Mouse (Mus musculus) c-Kit-positive CD71-negative TER-119-negative erythroid progenitor cells, embryonic 14.5 days (primary cell): ENCODE data around the gene Heatr6.

Experiments
- DNase-seq: peaks from one replicate; pipeline ENCODE4 v3.0.0-alpha.2; 2013; ENCODE audit warnings: low read depth

Gene Heatr6

DNA sequence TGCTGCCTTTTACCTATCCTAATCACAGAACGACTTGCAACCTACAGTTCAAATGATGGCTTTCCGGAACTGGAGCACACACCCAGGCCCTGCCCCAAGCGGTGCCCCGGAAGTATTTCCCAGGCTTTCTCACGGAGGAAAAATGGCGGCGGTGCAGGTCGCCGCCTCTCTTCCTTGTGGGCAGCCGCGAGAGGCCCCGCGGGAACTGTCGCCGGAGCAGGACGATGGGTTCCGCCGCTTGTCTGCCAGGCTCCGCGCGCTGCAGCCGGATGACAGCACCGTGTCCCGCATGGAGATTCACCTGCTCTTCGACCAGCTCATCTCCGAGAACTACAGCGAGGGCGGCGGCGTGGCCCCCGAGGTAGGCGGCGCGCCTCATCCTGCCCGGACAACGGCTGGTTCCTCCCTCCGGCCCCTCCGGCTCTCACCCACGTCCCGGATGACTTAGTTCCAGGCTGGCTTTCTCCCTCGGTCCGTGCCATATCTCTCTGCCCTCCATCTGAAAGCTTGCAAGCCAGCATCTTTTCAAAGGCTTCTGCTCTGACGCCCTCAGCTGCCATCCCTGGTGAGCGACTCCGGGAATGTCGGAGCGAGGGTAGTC lies at the start of gene Heatr6:
Gene Heatr6 (plus strand): TSS at position 116 of the 601 bp plus-strand sequence.
- peak; percentile 79 for DNase-seq

DNA sequence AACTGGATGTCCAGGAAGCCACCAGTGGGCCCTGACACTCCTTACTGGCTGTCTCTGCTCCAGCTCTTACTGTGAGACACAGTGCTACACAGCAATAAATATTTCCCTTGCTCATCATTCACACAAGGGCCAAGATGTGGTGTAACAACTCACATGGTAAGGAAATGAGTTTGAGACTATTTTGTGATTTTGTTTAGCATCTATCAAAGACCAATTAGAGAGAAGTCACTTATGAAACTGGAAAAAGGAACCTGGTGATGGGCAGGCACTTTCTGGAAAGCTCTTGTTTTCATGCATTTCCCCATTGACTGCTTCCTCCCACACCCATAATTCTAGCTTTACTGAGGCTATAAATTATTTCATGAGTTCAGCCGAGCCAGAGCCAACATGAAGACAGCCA lies 49.8 kb upstream of the Heatr6 start, which contains the start of gene Wfdc17:
Gene Wfdc17 (plus strand): TSS at position 287 of the 400 bp plus-strand sequence.
- DNase-seq: no peak

- DNase-seq: no peak
These were observed 44.8 kb upstream of the Heatr6 start, which contains the start of gene Wfdc18 for GRCm38 (mm10) chr11:83708715-83709114. Gene Wfdc18, plus strand, starts transcription at chr11:83709015.

GRCm38 (mm10) chr11:83709683-83710082 lies 43.8 kb upstream of the Heatr6 start:
- no peak for DNase-seq

- no peak for DNase-seq
These were observed 40.8 kb upstream of the Heatr6 start for GRCm38 (mm10) chr11:83712671-83713070.

DNA sequence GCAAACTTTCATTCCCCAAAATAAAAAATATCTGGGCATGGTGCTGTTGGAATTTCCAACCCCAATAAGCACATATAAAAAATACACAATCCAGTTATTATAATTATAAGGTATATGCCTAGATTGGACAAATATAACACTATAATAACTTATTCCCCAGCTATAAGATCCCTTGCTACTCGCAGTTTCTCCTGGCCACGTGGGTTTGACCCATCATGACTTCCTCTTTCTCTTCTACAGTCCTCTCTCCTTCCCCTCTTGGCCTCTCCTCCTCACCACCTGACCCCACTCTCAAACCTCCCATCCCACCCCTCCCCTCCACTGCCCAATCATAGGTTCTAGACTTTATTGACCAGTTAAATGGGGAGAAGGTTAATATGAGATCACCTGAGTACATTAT lies 39.6 kb upstream of the Heatr6 start:
- no peak for DNase-seq

- no peak for DNase-seq
These were observed 36.3 kb upstream of the Heatr6 start for GRCm38 (mm10) chr11:83717042-83717665.

DNA sequence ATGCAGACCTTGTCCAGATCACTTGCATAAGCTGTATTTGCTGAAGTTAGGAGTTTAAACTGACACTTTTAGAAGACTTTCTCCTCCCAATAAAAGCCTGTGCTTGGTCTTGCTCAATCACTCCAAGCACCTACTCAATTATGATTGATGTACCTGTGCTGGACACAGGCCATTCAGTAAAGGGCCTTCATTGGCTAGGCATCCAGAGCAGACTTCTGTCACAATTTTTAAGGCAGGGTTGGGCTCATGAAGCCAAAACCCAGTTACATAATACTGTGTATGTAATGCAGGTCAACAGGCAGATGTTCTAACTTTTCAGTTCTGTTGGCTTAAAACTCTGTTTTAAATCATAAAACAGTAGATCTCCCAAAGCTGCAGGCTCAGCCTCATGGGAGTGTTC lies 32.7 kb upstream of the Heatr6 start:
- DNase-seq: no peak

DNA sequence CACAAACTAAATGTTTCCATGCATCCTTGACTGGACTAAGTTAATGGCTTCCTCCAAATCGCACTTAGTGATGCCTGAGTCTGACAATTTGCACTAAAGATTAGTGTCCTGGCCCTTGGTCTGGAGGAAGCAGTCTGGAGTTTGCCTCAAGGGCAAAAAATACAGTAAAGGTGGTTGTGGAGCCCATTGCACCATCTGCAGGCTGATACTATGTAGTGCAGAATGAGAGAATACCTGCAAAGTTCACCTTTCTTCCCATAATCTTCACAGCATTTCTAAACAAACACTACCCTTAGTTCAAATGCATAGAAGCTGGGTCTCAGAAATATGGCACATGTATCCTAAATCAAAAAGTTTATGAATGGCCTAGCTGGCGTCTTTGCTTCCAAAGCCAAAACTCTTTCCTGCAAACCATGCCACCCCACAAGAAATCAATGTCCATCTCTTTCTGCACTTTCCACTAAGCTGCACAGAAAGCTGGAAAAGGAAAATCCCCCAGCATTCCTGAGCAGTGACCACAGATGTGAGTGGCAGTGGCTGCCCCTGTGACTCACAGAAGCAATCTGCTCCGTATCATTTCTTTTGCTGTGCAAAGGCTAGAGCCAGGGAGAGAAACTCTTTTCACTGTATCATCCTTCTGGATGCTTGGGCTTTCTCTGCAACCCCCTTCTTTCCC lies 24.6 kb upstream of the Heatr6 start:
- DNase-seq: no peak

DNA sequence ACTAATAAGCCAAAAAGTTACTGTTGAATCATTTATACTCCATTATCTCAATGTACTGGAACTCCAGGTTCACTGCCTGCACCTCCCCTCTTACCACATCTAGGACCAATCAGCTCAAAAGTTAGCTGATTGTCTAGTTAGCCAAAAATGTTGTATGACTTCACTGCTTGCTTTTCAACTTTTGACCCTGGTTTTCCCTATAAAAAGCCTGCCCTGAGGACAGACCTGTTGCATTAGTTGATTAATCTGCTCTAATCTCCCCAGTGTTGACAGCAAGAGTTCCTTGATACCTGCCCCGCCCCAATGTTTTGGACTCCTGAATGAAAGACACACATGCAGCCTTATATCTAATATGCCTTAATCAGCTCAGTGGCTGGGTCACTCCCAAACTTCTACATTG lies 22.4 kb upstream of the Heatr6 start:
- no peak for DNase-seq

- DNase-seq: no peak
These were observed 20.3 kb upstream of the Heatr6 start for GRCm38 (mm10) chr11:83733071-83733640.

GRCm38 (mm10) chr11:83734215-83734614 lies 19.3 kb upstream of the Heatr6 start:
- DNase-seq: no peak

- DNase-seq: no peak
These were observed 17.6 kb upstream of the Heatr6 start for GRCm38 (mm10) chr11:83735881-83736280.

- no peak for DNase-seq
These were observed 16.4 kb upstream of the Heatr6 start for GRCm38 (mm10) chr11:83737109-83737558.

DNA sequence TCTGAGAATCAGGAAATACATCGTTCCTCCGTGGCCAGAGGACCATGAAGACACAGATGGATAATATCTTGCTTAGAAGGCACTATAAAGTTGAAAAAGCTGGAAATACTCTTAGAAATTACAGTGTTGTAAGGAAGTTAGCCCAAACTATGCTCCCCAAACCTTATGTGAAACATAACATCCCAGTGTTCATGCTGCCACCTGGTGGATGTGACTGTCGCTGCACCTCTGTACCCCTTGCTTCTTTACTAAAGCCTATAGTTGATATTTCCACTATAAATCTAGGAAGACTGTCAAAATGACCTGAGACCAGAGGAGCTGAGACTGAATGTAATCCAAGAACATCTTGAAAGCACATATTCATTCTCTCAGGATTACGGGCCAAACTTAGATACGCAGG lies 14.3 kb upstream of the Heatr6 start:
- DNase-seq: peak; percentile 58

DNA sequence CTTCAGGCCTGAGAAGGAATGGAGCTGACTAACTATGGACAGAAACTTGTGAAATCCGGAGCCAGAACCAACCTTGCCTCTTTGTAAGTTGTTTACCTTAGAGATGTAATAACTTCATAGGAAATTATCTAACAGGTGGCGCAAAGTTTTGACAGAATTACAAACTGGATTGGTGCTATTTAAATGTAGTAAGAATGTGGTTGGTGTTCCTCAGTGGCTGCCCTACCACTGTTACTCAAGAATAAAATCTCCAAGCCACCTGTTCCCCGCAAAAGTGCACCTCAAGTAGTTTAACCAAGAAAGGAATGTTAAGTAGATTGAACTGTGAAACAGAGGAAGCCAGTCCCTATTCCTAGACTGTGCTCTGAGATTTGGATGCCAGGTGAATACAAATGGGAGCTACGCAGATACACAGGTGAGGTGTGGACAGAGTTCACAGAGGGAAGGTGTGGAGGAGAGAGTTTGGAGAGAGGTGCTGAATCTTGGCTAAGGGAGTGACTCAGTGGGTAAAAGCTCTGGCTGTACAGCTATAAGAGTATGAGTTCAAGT lies 13.0 kb upstream of the Heatr6 start:
- DNase-seq: no peak

- DNase-seq: no peak
These were observed 11.7 kb upstream of the Heatr6 start for GRCm38 (mm10) chr11:83741841-83742240.

GRCm38 (mm10) chr11:83742731-83743355 lies 10.7 kb upstream of the Heatr6 start:
- DNase-seq: no peak

GRCm38 (mm10) chr11:83743525-83743924 lies 10.0 kb upstream of the Heatr6 start:
- no peak for DNase-seq

DNA sequence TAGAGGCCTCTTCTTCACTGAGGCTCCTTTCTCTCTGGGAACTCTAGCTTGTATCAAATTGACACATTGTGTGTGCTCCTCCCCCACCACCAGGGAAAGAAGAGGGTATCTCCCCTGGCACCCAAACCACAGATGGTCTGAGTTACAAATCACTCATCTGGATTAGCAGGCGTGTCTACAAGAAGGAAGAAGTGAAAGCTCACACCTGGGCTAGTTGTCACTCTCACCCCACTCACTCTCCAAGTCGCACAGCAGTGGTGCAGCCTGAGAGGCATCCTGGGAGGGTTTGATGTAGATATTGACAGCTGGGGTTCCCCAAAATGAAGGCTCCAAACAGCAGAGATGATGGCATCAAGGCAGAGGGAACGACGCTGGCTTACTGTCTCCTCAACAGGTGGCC lies 7.3 kb upstream of the Heatr6 start:
- no peak for DNase-seq

DNA sequence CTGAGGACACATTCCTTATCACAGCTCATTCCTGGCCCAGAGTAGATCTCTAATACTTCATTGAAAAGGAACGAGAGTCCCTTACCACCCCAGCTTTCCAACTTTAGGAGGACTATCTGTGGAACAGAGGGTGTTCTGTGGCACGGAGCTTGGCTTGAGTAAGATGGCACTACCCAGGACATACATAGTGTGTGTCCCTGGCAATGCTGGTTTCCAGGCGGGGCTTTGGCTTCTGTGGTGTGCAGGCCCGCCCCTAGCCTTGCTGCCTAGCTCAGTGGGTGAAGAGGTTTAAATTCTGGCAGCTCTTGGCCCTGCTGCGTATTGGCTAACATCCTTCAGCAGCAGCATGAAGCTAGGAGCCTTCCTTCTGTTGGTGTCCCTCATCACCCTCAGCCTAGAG lies 6.8 kb upstream of the Heatr6 start, which contains the start of gene Wfdc21:
Gene Wfdc21 (plus strand): TSS at position 260 of the 400 bp plus-strand sequence.
- no peak for DNase-seq
